Mouse (Mus musculus): ENCODE results near the gene Paf1.
A peak's percentile ranks its signal among the peaks of the same experiment; 100 is the strongest.
"Not testable (repeated sequence)": the region's sequence is repeated elsewhere in the genome, so short reads cannot be mapped to it uniquely, and the experiment has no call there.

The Paf1 gene

DNA sequence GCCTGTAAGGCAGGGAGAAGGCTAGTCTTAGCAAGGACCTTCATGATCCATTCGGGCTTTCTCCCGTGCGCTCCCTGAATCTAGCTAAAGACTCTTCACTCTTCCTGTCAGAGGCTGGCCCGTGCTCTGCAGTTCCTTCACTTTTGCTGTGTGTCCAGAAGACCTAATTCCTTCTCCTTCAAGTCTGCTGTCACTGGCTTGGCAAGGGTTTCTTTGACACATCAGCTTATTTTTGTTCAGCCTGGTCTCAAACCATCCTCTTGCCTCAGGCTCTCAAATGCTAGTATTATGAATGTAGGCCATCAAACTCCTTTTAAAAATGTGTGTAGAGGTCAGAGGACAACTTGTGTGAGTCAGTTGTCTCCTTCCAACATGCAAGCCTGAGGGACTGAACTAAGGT lies 9.1 kb upstream of the Paf1 start:
- DNase-seq (ENCODE audit: low spot score in 2 of 2) = no peak

DNA sequence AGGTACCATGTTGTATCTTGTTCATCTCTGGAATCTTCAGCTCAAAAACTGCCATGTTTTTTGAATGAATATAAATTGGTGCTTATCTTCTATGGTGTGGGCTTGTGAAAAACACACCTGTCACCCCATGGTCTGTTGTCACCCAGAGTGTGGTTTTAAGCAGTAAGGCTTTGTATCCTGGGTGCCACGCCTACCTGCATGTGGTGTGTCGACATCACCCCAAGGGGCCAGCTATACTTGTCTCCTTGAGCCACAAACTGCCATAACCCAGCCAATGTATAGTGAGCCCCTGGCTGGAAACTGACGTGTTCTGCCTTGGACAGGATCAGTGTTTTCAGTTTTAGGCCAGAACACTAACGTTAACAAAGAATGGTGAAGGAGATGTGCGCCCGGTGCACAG lies 8.6 kb upstream of the Paf1 start:
- no peak for DNase-seq (ENCODE audit: low spot score in 2 of 2)

DNA sequence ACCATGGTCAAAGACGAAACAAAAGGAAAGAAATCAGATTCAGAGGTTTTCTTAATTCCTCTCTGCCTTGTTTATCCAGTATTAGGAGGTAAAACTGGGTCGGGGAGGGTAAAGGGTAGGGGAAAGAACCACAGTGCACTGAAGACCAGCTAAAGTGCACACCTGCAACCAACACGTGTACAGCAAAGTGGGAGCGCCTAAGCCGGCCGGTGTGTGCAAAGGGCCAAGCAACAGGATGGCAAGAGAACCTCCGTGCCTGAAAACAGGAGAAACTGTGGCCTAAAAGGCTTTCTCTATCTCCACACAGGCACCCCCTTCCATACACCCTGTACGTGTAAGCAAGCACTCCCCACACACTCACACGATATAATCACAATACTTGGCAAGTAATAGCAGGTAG lies 7.6 kb upstream of the Paf1 start:
- DNase-seq (ENCODE audit: low spot score in 2 of 2) = no peak

DNA sequence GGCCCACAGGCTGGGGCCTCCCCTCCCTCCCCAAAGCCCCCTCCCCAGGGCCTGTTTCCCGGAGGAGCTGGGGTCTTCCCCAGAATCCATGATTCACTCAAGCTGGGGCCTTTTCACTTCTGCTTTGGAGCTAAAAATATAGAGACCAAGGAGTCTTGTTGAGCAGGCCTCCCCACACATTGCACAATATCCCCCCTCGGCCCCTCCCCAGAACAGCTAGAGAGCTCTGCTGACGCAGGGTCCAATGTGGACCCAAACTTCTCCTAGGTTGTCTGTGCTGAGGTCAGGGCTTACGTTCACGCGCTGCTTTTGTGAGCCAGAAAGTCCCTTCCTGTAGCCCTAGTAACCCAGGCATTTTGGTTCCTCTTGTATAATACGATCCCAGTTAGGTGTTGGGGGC lies 6.7 kb upstream of the Paf1 start:
- peak; percentile 58 to 72 for DNase-seq (ENCODE audit: low spot score in 2 of 2)

DNA sequence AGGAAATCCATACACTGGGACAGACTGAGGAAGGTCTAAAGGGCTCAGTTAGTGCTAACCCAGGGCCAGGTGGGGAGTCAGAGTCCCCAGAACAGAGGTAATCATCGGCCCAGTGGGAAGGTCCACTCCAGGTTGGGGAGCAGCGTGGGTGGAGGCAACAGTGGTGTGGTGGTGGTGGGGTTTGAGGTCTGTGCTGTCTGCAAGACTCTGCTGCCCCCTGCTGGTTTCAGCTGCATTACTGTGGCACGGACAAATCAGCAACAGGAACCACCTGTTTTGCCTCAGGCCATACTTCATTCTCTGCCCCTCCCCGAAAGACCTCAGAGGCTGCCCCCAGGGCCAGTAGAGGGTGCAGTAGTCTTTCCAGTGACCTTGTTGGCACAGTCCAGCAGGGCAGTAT lies 6.3 kb upstream of the Paf1 start:
- peak; percentile 66 to 84 for DNase-seq (ENCODE audit: low spot score in 2 of 2)

DNA sequence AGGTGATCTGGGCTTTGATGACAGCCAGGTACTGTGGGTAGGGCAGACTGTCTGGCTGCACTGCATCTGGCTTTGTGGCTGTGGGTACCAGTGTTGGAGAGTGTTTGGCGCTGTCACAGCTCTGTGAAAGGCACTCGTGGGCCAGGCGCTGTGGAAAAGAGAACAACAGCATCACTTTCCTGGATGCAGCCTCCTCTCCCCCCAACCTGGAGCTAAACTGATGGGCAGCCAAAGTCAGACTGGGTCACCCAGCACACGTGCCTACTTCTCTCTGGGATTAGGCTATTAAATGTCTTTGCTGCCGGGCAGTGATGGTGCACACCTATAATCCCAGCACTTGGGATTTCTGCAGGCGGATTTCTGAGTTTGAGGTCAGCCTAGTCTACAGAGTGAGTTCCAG lies 5.9 kb upstream of the Paf1 start:
- not testable (repeated sequence) for DNase-seq (ENCODE audit: low spot score in 2 of 2)

DNA sequence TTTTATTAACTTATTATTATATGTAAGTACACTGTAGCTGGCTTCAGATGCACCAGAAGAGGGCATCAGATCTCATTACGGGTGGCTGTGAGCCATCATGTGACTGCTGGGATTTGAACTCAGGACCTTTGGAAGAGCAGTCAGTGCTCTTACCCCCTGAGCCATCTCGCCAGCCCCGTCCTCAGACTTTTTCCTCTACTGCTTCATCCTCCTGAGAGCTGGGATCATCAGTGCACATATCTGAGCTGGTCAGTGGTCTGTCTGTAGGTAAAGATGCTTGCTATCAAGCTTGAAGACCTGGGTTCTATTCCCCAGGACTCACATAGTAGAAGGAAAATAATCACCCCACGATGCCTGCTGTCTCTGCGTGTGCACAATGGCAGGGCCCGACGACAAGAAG lies 5.4 kb upstream of the Paf1 start:
- DNase-seq (ENCODE audit: low spot score in 2 of 2) = not testable (repeated sequence)

DNA sequence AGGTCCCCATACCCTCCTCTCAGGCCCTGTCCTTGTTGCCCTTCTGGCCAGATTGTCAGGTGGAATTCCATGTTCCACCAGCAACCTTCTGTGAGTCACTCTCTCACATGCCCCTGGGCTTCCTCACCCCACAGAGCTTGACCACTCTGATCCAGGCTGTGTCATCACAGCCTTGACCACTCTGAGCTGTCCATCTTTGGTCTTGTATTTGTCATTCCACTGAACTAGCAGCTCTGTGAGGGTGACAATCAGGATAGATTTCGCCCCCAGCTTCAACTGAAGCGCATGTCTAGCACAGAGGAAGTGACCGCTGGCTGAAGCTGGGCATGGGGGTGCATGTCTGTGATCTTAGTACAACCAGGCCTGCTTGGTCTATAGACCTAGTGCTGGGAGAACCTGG lies 2.4 kb upstream of the Paf1 start:
- no peak for DNase-seq (ENCODE audit: low spot score in 2 of 2)

DNA sequence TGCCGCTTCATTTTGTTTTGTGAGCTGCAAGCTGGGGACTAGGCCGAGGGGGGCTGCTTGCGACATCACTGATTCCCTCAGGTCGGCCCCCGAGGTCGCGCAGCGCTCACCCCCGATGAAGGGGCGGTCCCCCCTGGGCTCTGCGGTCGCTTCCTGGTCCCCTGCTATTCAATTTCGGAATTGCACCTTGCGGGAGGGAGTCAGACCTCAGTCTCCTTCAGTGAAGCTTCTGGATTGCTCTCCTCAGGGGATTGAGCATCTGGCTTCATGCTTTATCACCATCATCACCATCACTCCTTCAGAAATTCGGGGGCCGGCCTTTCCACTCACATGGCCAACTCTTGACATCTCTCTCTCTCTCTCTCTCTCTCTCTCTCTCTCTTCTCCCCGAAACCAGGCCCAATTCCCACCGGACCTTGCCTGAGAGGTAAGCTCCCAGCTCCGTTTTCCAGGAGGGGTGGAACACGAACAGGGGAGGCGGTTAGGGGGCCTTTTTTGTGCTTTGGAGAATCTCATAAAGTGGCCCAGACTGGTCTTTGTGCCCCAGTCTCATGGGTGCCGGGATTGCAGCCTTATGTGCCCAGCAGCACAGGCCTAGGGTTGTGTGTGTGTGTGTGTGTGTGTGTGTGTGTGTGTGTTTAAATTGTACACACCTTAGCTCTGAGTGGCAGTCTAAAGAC lies 661 bp downstream of the Paf1 start:
- no peak for DNase-seq (ENCODE audit: low spot score in 2 of 2)

DNA sequence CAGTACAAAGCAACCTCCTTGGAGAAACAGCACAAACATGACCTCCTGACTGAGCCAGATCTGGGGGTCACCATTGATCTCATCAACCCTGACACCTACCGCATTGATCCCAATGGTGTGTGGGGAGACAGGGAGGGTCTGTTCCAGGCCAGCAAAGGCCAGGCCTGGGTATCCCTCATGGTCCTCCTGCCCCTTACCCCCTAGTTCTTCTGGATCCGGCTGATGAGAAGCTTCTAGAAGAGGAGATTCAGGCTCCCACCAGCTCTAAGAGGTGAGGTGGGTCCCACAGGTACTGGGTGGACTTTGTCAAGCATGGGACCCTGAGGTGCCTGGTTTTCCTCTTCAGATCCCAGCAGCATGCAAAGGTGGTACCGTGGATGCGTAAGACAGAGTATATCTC lies 2.7 kb downstream of the Paf1 start:
- DNase-seq (ENCODE audit: low spot score in 2 of 2) = no peak

DNA sequence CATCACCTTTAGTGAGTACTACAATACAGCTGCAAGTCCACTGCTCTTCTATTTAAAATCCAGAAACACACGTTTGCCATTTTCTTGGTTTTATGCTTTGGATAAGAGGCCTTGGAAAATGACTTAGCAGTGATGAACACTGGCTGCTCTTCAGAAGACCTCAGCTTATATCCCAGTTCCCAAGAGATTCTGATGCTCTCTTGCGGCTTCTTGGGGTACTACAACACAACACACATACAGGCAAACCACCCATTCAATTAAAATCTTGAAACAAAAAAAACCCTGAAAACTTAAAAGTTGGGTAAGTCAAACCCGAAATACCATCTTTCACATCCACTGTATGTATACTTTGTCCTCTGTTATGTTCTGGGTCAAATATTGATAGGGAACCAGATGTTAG lies 5.2 kb downstream of the Paf1 start:
- no peak for DNase-seq (ENCODE audit: low spot score in 2 of 2)

DNA sequence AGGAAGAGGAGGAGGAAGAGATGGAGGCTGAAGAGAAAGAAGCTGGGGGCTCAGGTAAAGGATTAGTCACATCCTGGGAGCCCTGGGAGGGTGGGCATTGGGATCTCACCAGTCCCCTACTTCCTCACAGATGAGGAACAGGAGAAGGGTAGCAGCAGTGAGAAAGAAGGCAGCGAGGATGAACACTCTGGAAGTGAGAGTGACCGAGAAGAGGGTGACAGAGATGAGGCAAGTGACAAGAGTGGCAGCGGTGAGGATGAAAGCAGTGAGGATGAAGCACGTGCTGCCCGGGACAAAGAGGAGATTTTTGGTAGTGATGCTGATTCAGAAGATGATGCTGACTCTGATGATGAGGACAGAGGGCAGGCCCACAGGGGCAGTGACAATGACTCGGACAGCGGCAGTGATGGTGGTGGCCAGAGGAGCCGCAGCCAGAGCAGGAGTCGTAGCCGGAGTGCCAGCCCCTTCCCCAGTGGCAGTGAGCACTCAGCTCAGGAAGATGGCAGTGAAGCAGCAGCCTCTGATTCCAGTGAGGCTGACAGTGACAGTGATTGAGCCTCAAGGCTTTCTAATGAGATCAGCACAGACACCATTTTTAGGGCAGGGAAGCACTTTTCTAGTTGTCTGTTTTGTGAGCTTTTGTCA lies 6.1 kb downstream of the Paf1 start:
- DNase-seq (ENCODE audit: low spot score in 2 of 2) = no peak

DNA sequence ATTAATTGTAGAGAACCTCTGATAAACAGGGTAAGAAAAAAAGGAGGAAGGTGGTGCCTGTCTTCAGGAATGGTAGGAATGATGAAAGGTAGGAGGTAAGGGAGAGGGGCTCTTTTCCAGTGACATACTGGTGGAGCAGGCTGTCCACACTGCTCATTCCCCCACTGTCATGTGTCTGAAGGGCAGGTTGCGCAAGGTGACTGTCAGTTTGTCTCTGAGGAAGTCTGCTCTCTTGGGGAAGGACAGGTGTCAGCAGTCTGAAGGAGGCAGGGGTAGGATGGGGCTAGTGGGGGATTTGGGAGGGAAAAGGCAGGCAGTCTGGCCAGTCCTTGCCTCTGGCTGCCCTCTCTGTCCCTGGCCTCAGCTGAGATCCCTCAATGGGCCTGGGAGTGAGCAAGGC lies 8.3 kb downstream of the Paf1 start:
- no peak for DNase-seq (ENCODE audit: low spot score in 2 of 2)

DNA sequence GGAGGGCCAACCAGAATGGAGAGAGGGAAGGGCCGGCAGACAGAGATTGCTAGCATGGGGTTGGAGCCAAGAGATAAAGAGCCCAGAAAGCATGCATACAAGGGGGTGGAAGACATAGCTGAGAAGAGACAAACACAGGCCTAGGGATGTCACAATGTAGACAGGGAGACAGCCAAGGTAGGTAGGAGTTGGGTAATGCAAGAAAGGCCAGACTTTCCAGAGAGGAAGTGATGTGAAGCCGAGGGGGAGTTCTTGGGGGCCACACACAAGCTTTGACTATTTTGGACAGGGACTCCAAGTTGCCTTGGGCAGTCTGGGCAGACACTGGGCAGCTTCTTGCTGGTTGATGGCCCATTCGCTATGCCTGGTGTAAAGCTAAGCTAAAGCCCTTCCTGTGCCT lies 9.2 kb downstream of the Paf1 start:
- DNase-seq (ENCODE audit: low spot score in 2 of 2) = no peak

DNA sequence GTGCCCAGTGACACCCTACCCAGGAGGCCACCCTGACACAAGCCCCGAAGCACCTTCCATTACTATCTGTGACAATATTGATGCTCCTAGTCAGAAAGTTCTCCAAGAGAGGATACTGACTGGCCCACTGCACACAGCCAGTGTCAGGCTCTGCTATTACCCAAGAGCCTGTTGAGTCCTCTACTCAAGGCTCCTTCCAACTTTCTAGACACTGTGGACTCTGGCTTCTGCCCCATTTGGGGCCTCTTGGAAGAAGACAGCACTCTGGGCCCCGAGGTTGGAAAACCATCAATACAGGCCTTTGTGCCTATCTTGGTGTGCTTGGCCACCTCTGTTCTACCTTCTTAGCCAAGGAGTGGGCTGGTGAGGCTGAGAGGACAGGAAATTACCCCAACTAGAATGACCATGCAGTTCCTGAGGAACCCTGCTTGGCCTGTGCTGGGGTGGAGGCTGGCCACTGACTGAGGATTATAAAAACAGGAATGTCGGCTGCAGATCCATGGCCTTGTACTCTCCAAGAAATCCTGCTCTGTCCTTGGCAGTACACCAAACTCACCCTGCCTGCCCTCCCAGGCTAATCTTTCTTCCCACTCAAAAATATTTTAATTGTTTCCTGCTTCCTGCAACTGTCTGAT lies 18.2 kb downstream of the Paf1 start:
- peak; percentile 85 to 86 for DNase-seq (ENCODE audit: low spot score in 2 of 2)

DNA sequence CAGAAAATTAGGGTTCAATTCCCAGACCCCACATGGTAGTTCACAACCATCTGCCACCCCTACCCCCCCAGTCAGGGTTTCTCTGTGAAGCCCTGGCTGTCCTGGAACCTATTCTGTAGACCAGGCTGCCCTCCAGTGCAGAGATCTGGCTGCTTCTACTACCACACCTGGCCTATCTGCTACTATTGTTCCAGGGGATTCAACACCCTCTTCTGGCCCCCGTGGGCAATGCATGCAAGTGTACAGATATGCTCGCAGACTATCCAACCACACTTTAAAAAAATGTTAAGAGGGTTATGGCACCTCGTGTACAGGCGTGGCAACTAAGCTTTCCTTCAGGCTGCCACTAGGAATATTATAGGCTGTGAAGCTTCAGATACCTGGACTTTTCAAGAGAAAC lies 20.1 kb downstream of the Paf1 start:
- DNase-seq (ENCODE audit: low spot score in 2 of 2) = no peak

DNA sequence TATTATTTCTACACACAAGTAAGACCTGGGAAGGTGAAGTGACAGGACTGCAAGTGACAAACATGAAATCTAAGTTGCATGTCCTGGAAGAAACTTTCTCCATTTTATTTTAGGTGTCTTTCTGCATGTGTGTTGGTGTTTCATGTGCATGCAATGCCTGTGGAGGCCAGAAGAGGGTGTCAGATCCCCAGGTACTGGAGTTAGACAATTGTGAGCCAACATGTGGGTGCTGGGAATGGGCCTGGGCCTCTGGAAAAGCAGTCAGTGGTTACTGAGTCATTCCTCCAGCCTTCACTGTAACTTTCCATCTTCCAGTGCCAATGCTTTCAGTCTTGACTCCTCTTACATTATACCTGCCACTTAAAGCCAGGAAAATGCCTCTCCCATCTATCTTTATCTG lies 24.6 kb downstream of the Paf1 start:
- DNase-seq (ENCODE audit: low spot score in 2 of 2) = no peak

DNA sequence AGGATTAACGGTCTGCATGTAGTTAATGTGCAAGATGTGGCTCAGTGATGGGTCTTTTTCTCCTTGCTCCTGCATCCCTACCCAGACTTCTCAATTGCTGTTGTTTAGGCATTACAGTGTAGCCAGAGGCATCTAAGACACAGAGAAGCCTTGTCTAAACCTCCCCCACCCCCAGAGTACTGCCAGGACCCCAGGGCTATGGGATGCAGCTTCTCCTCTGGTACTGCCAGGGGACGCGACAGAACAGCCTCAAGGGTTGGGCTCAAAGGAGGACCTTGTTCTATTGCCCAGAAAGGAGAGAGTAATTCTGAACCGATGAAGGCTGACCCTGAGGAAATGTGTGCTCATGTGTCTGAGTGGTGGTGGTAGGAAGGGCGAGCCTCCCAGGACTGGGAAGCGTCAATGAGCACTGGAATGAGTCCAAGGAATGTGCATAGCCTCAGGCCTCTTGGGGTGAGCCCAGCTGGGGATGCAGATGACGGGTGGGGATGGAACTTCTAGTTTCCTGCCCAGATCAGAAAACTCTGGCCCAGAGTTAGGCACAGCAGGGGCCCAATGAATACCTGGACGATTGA lies 25.4 kb downstream of the Paf1 start:
- peak; percentile 85 to 86 for DNase-seq (ENCODE audit: low spot score in 2 of 2)

DNA sequence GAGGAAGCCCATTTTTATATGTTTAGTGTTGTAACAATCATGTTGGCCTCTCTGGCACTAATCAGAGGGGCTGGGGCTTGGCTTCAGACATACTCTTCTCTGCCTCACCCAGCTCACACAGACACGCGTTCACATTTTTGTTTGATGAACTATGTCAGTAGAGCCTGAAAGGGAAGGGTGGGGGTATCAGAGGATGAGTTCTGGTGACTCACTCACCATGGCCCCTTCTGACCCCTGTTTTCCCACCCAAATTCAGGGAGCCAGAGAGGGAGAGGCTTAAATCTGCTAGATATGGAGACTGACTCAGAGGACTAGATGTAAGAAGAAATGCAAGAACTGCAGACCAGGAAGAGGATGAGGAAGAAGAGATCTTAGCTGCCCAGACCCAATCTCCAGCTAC lies 26.7 kb downstream of the Paf1 start:
- peak in 1 of 2 experiments; percentile 15 for DNase-seq (ENCODE audit: low spot score in 2 of 2)

DNA sequence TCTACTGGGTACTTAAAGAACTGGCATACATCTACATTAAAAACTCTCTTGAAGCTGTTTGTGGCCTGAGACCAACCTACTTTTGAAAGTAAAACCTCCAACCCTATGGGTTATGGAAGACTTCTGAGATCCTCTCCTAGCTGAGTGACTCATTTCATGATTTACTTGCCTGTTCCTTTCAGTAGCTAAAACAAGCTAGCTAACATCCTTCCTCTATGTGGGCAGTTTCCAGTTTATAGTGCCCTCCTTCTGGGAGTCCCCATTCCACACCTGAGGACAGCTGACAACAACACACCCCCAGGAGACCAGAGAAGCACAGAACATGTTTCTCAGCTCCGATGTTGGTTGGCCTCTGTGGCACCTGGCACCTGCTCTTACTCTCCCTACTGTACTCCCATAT lies 30.3 kb downstream of the Paf1 start:
- DNase-seq (ENCODE audit: low spot score in 2 of 2) = no peak

DNA sequence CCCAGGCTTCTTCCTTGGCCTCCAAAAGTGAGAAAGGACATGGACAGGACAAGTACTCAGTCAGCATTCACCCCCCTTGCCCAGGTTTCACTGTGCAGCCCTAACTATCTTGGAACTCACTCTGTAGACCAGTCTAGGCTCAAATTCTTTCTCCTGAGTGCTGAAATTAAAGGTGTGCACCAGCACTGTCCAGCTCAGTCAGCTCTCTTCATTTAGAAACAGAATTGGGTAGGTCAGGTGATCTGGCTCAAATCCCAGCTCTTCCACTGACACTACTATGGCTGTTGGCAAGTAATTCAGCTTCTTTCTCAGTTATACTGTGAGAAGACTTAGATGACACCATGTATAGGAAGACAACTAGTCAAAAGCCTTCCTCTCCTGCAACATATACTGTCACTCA lies 35.0 kb downstream of the Paf1 start:
- peak in 1 of 2 experiments; percentile 27 for DNase-seq (ENCODE audit: low spot score in 2 of 2)

DNA sequence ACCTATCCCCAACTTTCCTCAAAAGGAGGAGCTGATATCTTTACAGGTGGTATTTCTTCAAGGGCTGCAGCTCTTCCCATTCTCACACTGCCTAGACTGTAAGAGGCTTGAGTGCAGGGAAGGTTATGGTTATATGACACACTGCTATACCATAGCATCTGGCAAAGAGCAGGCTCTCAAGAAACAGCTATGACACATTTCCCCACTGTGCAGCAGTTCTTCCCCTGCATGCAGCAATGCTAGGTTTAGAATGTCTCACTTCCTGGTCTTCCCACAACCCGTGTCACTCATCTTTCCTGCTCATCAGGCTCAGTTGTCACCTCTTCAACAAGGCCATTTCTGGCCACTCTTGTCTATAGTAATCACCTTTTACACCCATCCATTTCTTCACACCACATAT lies 37.8 kb downstream of the Paf1 start:
- no peak for DNase-seq (ENCODE audit: low spot score in 2 of 2)

DNA sequence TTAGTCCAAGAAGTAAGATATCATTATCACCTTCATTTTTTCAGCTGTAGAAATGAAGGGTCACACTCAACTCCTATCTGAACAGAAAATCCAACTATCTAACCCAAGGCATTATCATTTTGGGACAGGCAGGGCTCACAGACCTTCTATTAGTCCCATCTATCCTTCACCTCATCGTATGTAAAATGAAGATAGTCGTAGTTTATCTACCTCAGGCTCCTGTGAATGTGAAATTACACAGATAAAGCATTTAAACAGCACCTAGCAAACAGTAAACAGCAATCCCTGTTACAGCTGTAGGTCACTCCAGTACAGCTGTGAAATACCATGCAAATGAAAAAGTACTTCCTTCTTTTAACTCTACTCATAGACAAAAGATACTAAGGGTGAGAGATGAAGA lies 39.5 kb downstream of the Paf1 start:
- no peak for DNase-seq (ENCODE audit: low spot score in 2 of 2)

All from heart, adult 9 months (tissue).